Mouse (Mus musculus): ENCODE measurements around the gene Dcun1d2.

DNA sequence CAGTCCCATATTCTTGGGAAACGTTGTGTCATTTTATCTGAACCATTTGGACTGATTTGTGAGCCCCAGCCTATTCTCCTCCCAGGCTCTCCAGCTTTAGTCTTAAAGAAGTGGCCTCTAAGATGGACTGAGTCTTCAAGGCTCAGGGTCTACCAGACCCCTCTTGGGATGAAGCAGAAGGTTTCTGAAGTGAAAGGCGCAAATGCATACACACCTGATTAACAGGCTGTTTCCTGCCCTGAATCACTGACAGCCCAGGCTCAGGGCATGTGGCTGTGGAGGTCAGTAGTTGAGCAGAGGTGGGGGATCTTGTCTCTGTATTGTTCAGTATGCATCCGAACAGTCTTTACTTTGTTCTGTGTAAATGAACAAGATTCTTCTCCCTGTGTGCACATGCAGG is 49.7 kb upstream of the Dcun1d2 start:
- TF ChIP-seq POLR2A (IDR thresholded peaks at IDR 0.05; ENCODE audit: low read depth, low read length), result no peak
- no peak for TF ChIP-seq CTCF (IDR thresholded peaks at IDR 0.05; ENCODE audit: borderline replicate concordance, insufficient read depth, low read length)

Data from embryonic fibroblast, embryonic 13.5 days (primary cell).